Mouse (Mus musculus) embryonic facial prominence, embryonic 12.5 days (tissue): ENCODE measurements around the gene Slc25a33. TPM values are rescaled to one million over a fixed set of nuclear protein-coding genes. Genes with fewer than 3 reads are reported as not detected.
A peak's percentile ranks its signal among the peaks of the same experiment; 100 is the strongest.

Experiments
- ATAC-seq: fragments of 200-750 bp; cut with Nextera tagmentation; 2 replicates; pipeline ENCODE4 v1.8.0; 2017; ENCODE audit not compliant: insufficient number of reproducible peaks, insufficient read depth, low FRiP score, low TSS enrichment
- H3K27ac ChIP-seq: fragments of 300-500 bp; sonication (generic); 2 replicates; pipeline ENCODE4 v1.5.1; 2016; ENCODE audit warnings: mild to moderate bottlenecking
- H3K27me3 ChIP-seq: fragments of 300-500 bp; sonication (generic); 2 replicates; pipeline ENCODE4 v1.6.1; 2016; ENCODE audit warnings: mild to moderate bottlenecking, moderate library complexity
- H3K36me3 ChIP-seq: fragments of 300-500 bp; sonication (generic); 2 replicates; pipeline ENCODE4 v1.6.1; 2016; ENCODE audit warnings: mild to moderate bottlenecking
- H3K4me1 ChIP-seq: fragments of 300-500 bp; sonication (generic); 2 replicates; pipeline ENCODE4 v1.6.1; 2016
- H3K4me2 ChIP-seq: fragments of 300-500 bp; sonication (generic); replicated peaks from 2 replicates; pipeline ENCODE4 v1.6.1; 2016; ENCODE audit warnings: mild to moderate bottlenecking, moderate library complexity
- H3K4me3 ChIP-seq: fragments of 300-500 bp; sonication (generic); 2 replicates; pipeline ENCODE4 v1.5.1; 2016; ENCODE audit warnings: mild to moderate bottlenecking
- H3K9ac ChIP-seq: fragments of 300-500 bp; sonication (generic); 2 replicates; pipeline ENCODE4 v1.6.1; 2016; ENCODE audit warnings: mild to moderate bottlenecking, moderate library complexity
- H3K9me3 ChIP-seq: fragments of 300-500 bp; sonication (generic); 2 replicates; pipeline ENCODE4 v1.6.1; 2016; ENCODE audit warnings: mild to moderate bottlenecking, moderate library complexity
- WGBS: fragments of 180-500 bp; shearing (Covaris S2); methylation state at CpG from one replicate; pipeline ENCODE4 v1.1.7; 2016; 5-methylcytosine and 5-hydroxymethylcytosine counted together
- polyA plus RNA-seq: library from polyadenylated mRNA; unstranded; fragments of >200 nt; fragmentation: Nextera tagmentation; extraction: Ambion mirVana; gene quantifications from 2 replicates; pipeline ENCODE4 v1.2.1, GENCODE M21; 2016

Gene Slc25a33
- polyA plus RNA-seq, 1 experiment from 2014 or later: 15.7 TPM

- no peaks in the 10 kb centered on the region for H3K27me3 ChIP-seq
- H3K4me3 ChIP-seq: no peak overlapping the region
- 42% methylated on average over 12 of the region's 13 CpGs for WGBS
- no peak overlapping the region for H3K9ac ChIP-seq
- no peak overlapping the region for H3K27ac ChIP-seq
- H3K4me2 ChIP-seq: no peak overlapping the region
- ATAC-seq: no peak
- H3K36me3 ChIP-seq: no peaks in the 10 kb centered on the region
- no peaks in the 10 kb centered on the region for H3K9me3 ChIP-seq
- H3K4me1 ChIP-seq: peaks cover 26% of the 10 kb centered on the region
These were observed 19.3 kb upstream of the Slc25a33 start for GRCm38 (mm10) chr4:149793156-149794009.

GRCm38 (mm10) chr4:149792159-149792800 is 18.2 kb upstream of the Slc25a33 start:
- no peak overlapping the region for H3K4me3 ChIP-seq
- WGBS: 39% methylated on average over 10 of the region's 10 CpGs
- no peak overlapping the region for H3K9ac ChIP-seq
- peaks cover 22% of the 10 kb centered on the region for H3K4me1 ChIP-seq
- no peak for ATAC-seq
- H3K9me3 ChIP-seq: no peaks in the 10 kb centered on the region
- H3K27me3 ChIP-seq: no peaks in the 10 kb centered on the region
- no peaks in the 10 kb centered on the region for H3K36me3 ChIP-seq
- no peak overlapping the region for H3K4me2 ChIP-seq
- H3K27ac ChIP-seq: no peak overlapping the region

- Histone ChIP-seq H3K9ac (no peak overlapping the region), H3K4me3 (no peak overlapping the region), H3K9me3 (no peaks in the 10 kb centered on the region), H3K36me3 (no peaks in the 10 kb centered on the region), H3K4me1 (peaks cover 19% of the 10 kb centered on the region), H3K27me3 (no peaks in the 10 kb centered on the region), H3K27ac (no peak overlapping the region), H3K4me2 (no peak overlapping the region)
- 76% methylated on average over 4 of the region's 4 CpGs for WGBS
- ATAC-seq: no peak
These were observed 17.4 kb upstream of the Slc25a33 start for GRCm38 (mm10) chr4:149791470-149791869.

- Histone ChIP-seq H3K4me3 (no peak overlapping the region), H3K9ac (no peak overlapping the region), H3K27me3 (no peaks in the 10 kb centered on the region), H3K4me1 (peaks cover 19% of the 10 kb centered on the region), H3K36me3 (no peaks in the 10 kb centered on the region), H3K4me2 (no peak overlapping the region), H3K9me3 (no peaks in the 10 kb centered on the region), H3K27ac (no peak overlapping the region)
- no peak for ATAC-seq
- WGBS: 69% methylated on average over 2 of the region's 2 CpGs
These were observed 16.9 kb upstream of the Slc25a33 start for GRCm38 (mm10) chr4:149790969-149791368.

GRCm38 (mm10) chr4:149790546-149790945 is 16.5 kb upstream of the Slc25a33 start:
- Histone ChIP-seq H3K9me3 (no peaks in the 10 kb centered on the region), H3K27ac (0 out of 2 replicates have a peak overlapping the region, but pooled peaks have one; percentile 41), H3K27me3 (no peaks in the 10 kb centered on the region), H3K4me1 (peaks cover 19% of the 10 kb centered on the region), H3K9ac (no peak overlapping the region), H3K4me3 (no peak overlapping the region), H3K36me3 (no peaks in the 10 kb centered on the region), H3K4me2 (no peak overlapping the region)
- ATAC-seq: no peak
- WGBS: 65% methylated on average over 4 of the region's 4 CpGs

GRCm38 (mm10) chr4:149789421-149790194 is 15.5 kb upstream of the Slc25a33 start:
- Histone ChIP-seq H3K36me3 (no peaks in the 10 kb centered on the region), H3K4me3 (no peak overlapping the region), H3K27ac (no peak overlapping the region), H3K9ac (no peak overlapping the region), H3K4me1 (peaks cover 19% of the 10 kb centered on the region), H3K9me3 (no peaks in the 10 kb centered on the region), H3K27me3 (no peaks in the 10 kb centered on the region), H3K4me2 (no peak overlapping the region)
- 0 out of 2 replicates have a peak, but pooled peaks have one; percentile 11 for ATAC-seq
- 81% methylated on average over 13 of the region's 13 CpGs for WGBS

- Histone ChIP-seq H3K27me3 (no peaks in the 10 kb centered on the region), H3K4me1 (peaks cover 6% of the 10 kb centered on the region; the same call in 1 of the 2 replicates), H3K27ac (no peak overlapping the region), H3K4me2 (no peak overlapping the region), H3K9me3 (no peaks in the 10 kb centered on the region), H3K9ac (no peak overlapping the region), H3K36me3 (no peaks in the 10 kb centered on the region), H3K4me3 (no peak overlapping the region)
- WGBS: 85% methylated on average over 5 of the region's 5 CpGs
- no peak for ATAC-seq
These were observed 10.8 kb upstream of the Slc25a33 start for GRCm38 (mm10) chr4:149784901-149785300.

- no peak for ATAC-seq
- no peaks in the 10 kb centered on the region for H3K36me3 ChIP-seq
- no peak overlapping the region for H3K4me2 ChIP-seq
- H3K4me3 ChIP-seq: no peak overlapping the region
- H3K27me3 ChIP-seq: no peaks in the 10 kb centered on the region
- no peaks in the 10 kb centered on the region for H3K9me3 ChIP-seq
- H3K4me1 ChIP-seq: peaks cover 3% of the 10 kb centered on the region; the same call in 1 of the 2 replicates
- WGBS: 86% methylated on average over 9 of the region's 9 CpGs
- no peak overlapping the region for H3K27ac ChIP-seq
- H3K9ac ChIP-seq: no peak overlapping the region
These were observed 10.3 kb upstream of the Slc25a33 start for GRCm38 (mm10) chr4:149784371-149784770.

GRCm38 (mm10) chr4:149782975-149783374 is 8.9 kb upstream of the Slc25a33 start:
- Histone ChIP-seq H3K4me1 (peaks cover 3% of the 10 kb centered on the region; the same call in 1 of the 2 replicates), H3K27me3 (no peaks in the 10 kb centered on the region), H3K9ac (no peak overlapping the region), H3K36me3 (no peaks in the 10 kb centered on the region), H3K9me3 (no peaks in the 10 kb centered on the region), H3K4me2 (no peak overlapping the region), H3K4me3 (no peak overlapping the region), H3K27ac (0 out of 2 replicates have a peak overlapping the region, but pooled peaks have one; percentile 2)
- 67% methylated on average over 8 of the region's 8 CpGs for WGBS
- ATAC-seq: no peak

GRCm38 (mm10) chr4:149780565-149781356 is 6.7 kb upstream of the Slc25a33 start:
- no peaks in the 10 kb centered on the region for H3K27me3 ChIP-seq
- no peaks in the 10 kb centered on the region for H3K9me3 ChIP-seq
- H3K4me3 ChIP-seq: no peak overlapping the region
- no peak for ATAC-seq
- H3K36me3 ChIP-seq: no peaks in the 10 kb centered on the region
- WGBS: 68% methylated on average over 13 of the region's 13 CpGs
- peaks cover 3% of the 10 kb centered on the region; the same call in 1 of the 2 replicates for H3K4me1 ChIP-seq
- H3K9ac ChIP-seq: no peak overlapping the region
- no peak overlapping the region for H3K27ac ChIP-seq
- H3K4me2 ChIP-seq: no peak overlapping the region

GRCm38 (mm10) chr4:149779966-149780365 is 5.9 kb upstream of the Slc25a33 start:
- H3K4me2 ChIP-seq: no peak overlapping the region
- H3K4me3 ChIP-seq: no peak overlapping the region
- no peak for ATAC-seq
- WGBS: 81% methylated on average over 9 of the region's 9 CpGs
- no peaks in the 10 kb centered on the region for H3K36me3 ChIP-seq
- no peak overlapping the region for H3K9ac ChIP-seq
- peaks cover 3% of the 10 kb centered on the region; the same call in 1 of the 2 replicates for H3K4me1 ChIP-seq
- H3K27me3 ChIP-seq: no peaks in the 10 kb centered on the region
- H3K9me3 ChIP-seq: no peaks in the 10 kb centered on the region
- H3K27ac ChIP-seq: no peak overlapping the region
